Mouse (Mus musculus) forebrain, embryonic 15.5 days (tissue): Measurements from ENCODE around the gene Nps. TPM values are rescaled to one million over a fixed set of nuclear protein-coding genes. Genes with fewer than 3 reads are reported as not detected.
"Not testable (repeated sequence)": the region's sequence is repeated elsewhere in the genome, so short reads cannot be mapped to it uniquely, and the experiment has no call there.

ENCODE experiments used
- ATAC-seq: fragments of 200-750 bp; cut with Nextera tagmentation; replicated peaks from 2 replicates; pipeline ENCODE4 v1.8.0; 2017; ENCODE audit warnings: mild to moderate bottlenecking, moderate TSS enrichment, moderate library complexity
- H3K27ac ChIP-seq: fragments of 300-500 bp; sonication (generic); replicated peaks from 2 replicates; pipeline ENCODE4 v1.5.1; 2015; ENCODE audit warnings: mild to moderate bottlenecking, inconsistent platforms
- H3K27me3 ChIP-seq: fragments of 300-500 bp; sonication (generic); 2 replicates; pipeline ENCODE4 v1.6.1; 2015; ENCODE audit warnings: inconsistent platforms
- H3K36me3 ChIP-seq: fragments of 300-500 bp; sonication (generic); 2 replicates; pipeline ENCODE4 v1.6.1; 2015; ENCODE audit warnings: mild to moderate bottlenecking, inconsistent platforms
- H3K4me1 ChIP-seq: fragments of 300-500 bp; sonication (generic); 2 replicates; pipeline ENCODE4 v1.6.1; 2015; ENCODE audit warnings: inconsistent platforms
- H3K4me2 ChIP-seq: fragments of 300-500 bp; sonication (generic); replicated peaks from 2 replicates; pipeline ENCODE4 v1.6.1; 2015; ENCODE audit warnings: mild to moderate bottlenecking, inconsistent platforms
- H3K4me3 ChIP-seq: fragments of 300-500 bp; sonication (generic); 2 replicates; pipeline ENCODE4 v1.5.1; 2015; ENCODE audit warnings: mild to moderate bottlenecking, inconsistent platforms
- H3K9ac ChIP-seq: fragments of 300-500 bp; sonication (generic); replicated peaks from 2 replicates; pipeline ENCODE4 v1.6.1; 2015; ENCODE audit warnings: mild to moderate bottlenecking, inconsistent platforms
- H3K9me3 ChIP-seq: fragments of 300-500 bp; sonication (generic); 2 replicates; pipeline ENCODE4 v1.6.1; 2016; ENCODE audit warnings: inconsistent platforms
- WGBS: fragments of 180-500 bp; shearing (Covaris S2); methylation state at CpG from one replicate; pipeline ENCODE4 v1.1.7; 2015; ENCODE audit warnings: mixed read lengths; 5-methylcytosine and 5-hydroxymethylcytosine counted together
- polyA plus RNA-seq: library from polyadenylated mRNA; unstranded; fragments of >200 nt; fragmentation: Nextera tagmentation; extraction: Ambion mirVana; gene quantifications from 2 replicates; pipeline ENCODE4 v1.2.1, GENCODE M21; 2015

The Nps gene
- polyA plus RNA-seq, result not detected in 2 replicates

DNA sequence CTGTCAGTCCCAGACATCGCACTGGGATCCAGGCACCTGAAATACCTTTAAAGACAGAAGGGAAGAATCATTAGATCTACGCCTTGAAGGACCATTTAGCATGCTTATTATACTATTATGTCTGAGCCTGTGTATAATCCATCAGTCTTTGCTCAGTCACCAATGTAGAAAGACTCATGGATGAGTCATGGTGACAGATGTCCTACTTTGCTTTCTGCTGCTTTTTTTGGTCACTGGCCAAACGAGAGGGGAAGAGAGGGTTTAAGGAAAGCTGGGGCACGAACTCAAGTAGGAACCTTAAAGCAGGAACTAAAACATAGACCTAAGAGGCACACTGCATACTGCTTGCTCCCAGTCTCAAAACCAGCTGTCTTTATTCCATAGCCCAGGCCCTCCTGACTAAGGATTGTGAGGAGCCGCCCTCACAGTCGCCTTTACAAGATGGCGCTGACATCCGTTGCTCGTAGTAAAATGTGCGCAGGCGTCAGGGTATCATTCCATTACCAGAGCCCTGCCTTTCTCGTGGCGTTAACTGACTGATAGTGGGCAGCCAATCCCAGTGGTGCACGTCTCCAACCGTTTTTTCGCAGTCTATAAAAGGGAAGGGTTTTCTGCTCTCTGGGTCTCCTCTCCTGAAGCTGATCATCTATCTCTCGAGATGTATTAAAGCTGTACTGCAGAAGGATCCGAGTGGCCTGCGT, at the start of gene Nps:
TSS of gene Nps (plus strand) at position 651 of the 701 bp plus-strand sequence.
- H3K4me3 ChIP-seq, H3K4me2 ChIP-seq, H3K4me1 ChIP-seq, H3K27ac ChIP-seq, H3K9me3 ChIP-seq, H3K27me3 ChIP-seq, ATAC-seq, H3K9ac ChIP-seq, H3K36me3 ChIP-seq: not testable (repeated sequence)
- WGBS, result 91% methylated on average over 19 of the region's 19 CpGs

GRCm38 (mm10) chr7:135208947-135209567, 49.4 kb upstream of the Nps start:
- Histone ChIP-seq H3K9me3 (no peaks in the 10 kb centered on the region), H3K9ac (no peak overlapping the region), H3K4me2 (no peak overlapping the region), H3K4me3 (no peak overlapping the region), H3K27ac (no peak overlapping the region), H3K4me1 (no peaks in the 10 kb centered on the region), H3K36me3 (no peaks in the 10 kb centered on the region), H3K27me3 (no peaks in the 10 kb centered on the region)
- 71% methylated on average over 6 of the region's 6 CpGs for WGBS
- no peak for ATAC-seq

DNA sequence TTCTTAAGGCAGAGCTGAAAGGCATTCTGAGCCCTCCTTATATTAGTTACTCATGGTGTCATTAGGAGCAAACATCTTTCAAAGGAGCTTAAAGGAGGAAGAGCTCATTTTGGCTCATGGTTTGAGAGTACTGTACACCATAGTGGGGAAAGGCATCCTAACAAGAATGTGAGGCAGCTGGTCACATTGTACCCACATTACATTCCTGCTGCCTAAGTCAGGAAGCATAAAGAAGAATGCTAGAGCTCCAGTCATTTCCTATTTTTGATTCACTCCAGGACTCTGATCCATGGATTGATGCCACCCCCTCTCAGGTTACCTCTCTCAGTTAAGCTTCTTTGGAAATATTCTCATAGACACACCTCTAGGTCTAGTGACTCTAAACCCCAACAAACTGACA, 48.2 kb upstream of the Nps start:
- no peaks in the 10 kb centered on the region for H3K27me3 ChIP-seq
- no peak overlapping the region for H3K9ac ChIP-seq
- no peak for ATAC-seq
- H3K4me3 ChIP-seq, result no peak overlapping the region
- H3K9me3 ChIP-seq, result no peaks in the 10 kb centered on the region
- no peaks in the 10 kb centered on the region for H3K36me3 ChIP-seq
- H3K4me1 ChIP-seq, result no peaks in the 10 kb centered on the region
- H3K27ac ChIP-seq, result no peak overlapping the region
- H3K4me2 ChIP-seq, result no peak overlapping the region

GRCm38 (mm10) chr7:135210831-135211230, 47.7 kb upstream of the Nps start:
- H3K9me3 ChIP-seq, result no peaks in the 10 kb centered on the region
- H3K4me2 ChIP-seq, result no peak overlapping the region
- no peak overlapping the region for H3K4me3 ChIP-seq
- H3K4me1 ChIP-seq, result no peaks in the 10 kb centered on the region
- ATAC-seq, result no peak
- no peaks in the 10 kb centered on the region for H3K36me3 ChIP-seq
- H3K27ac ChIP-seq, result no peak overlapping the region
- no peaks in the 10 kb centered on the region for H3K27me3 ChIP-seq
- 82% methylated on average over 2 of the region's 2 CpGs for WGBS
- H3K9ac ChIP-seq, result no peak overlapping the region

GRCm38 (mm10) chr7:135212505-135212904, 46.0 kb upstream of the Nps start:
- 70% methylated on average over 2 of the region's 2 CpGs for WGBS
- Histone ChIP-seq H3K27me3 (no peaks in the 10 kb centered on the region), H3K9ac (no peak overlapping the region), H3K4me3 (no peak overlapping the region), H3K4me1 (no peaks in the 10 kb centered on the region), H3K27ac (no peak overlapping the region), H3K9me3 (no peaks in the 10 kb centered on the region), H3K4me2 (no peak overlapping the region), H3K36me3 (no peaks in the 10 kb centered on the region)
- ATAC-seq, result no peak

- no peak for ATAC-seq
- no peak overlapping the region for H3K4me3 ChIP-seq
- H3K36me3 ChIP-seq, result no peaks in the 10 kb centered on the region
- WGBS, result 90% methylated on average over 2 of the region's 2 CpGs
- no peak overlapping the region for H3K27ac ChIP-seq
- H3K4me2 ChIP-seq, result no peak overlapping the region
- H3K4me1 ChIP-seq, result no peaks in the 10 kb centered on the region
- no peak overlapping the region for H3K9ac ChIP-seq
- no peaks in the 10 kb centered on the region for H3K9me3 ChIP-seq
- no peaks in the 10 kb centered on the region for H3K27me3 ChIP-seq
Measured at GRCm38 (mm10) chr7:135221475-135221874, 37.0 kb upstream of the Nps start.

DNA sequence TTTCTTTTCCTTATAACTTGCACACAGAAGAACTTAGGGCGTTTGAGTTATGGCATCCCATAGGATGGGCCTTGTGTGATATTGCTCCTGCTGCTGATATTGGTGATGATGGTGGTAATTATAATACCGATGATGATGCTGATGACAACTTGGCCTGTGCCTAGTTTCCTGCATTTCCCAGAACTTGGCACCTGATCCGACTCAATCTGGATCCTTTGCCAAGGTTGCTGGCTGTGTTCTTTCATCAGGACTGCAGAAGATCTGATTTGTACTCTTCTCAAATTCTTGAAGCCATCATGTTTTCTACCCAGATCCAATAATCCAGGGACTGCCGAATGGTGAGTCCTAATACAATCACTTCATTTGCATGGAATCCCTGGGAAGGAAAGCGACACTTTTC, 32.5 kb upstream of the Nps start:
- Histone ChIP-seq H3K9me3 (no peaks in the 10 kb centered on the region), H3K4me2 (no peak overlapping the region), H3K36me3 (no peaks in the 10 kb centered on the region), H3K4me3 (no peak overlapping the region), H3K9ac (no peak overlapping the region), H3K4me1 (no peaks in the 10 kb centered on the region), H3K27me3 (no peaks in the 10 kb centered on the region), H3K27ac (no peak overlapping the region)
- ATAC-seq, result no peak
- 83% methylated on average over 5 of the region's 5 CpGs for WGBS

DNA sequence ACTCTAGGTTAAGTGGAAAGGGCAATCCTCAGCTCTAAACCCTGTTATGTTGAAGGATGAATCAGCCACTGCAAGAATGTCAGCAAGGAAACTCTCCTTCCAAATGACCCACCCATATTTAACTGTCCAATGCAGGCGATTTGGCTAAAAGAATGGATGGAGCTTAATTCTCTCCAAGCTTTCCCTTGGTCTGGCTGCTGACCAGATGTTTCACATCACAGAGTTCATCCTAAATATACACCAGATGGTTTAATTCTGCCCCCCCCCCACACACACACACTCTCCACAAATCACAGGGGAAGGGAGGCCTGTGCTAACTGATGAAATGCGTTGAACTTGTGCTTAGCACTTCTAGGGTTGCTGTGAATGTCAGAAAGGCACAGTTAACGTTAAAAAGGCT, 21.4 kb upstream of the Nps start:
- H3K4me3 ChIP-seq, result no peak overlapping the region
- ATAC-seq, result no peak
- H3K9ac ChIP-seq, result no peak overlapping the region
- H3K4me1 ChIP-seq, result no peaks in the 10 kb centered on the region
- no peaks in the 10 kb centered on the region for H3K27me3 ChIP-seq
- WGBS, result 69% methylated on average over 3 of the region's 3 CpGs
- no peaks in the 10 kb centered on the region for H3K9me3 ChIP-seq
- H3K27ac ChIP-seq, result no peak overlapping the region
- no peak overlapping the region for H3K4me2 ChIP-seq
- no peaks in the 10 kb centered on the region for H3K36me3 ChIP-seq

DNA sequence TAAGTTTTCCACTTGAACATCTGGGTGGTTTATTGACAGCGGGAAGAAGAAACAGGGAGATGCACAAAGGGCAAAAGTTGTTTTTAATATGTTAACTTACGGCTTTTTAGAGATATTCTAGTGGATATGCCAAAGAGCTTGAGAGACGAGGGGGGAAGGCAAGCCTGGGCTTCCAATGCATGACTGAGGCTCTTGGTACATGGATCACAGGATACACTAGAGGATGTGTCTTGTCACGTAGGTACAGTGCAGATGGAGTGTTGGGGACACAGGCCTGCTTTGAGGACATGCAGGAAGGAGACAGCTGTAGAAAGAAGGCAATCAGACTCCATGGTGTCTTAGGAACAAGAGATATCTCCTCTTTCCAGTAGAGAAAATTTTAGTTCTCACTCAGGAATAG, 19.1 kb upstream of the Nps start:
- Histone ChIP-seq H3K4me2 (no peak overlapping the region), H3K4me1 (no peaks in the 10 kb centered on the region), H3K27ac (no peak overlapping the region), H3K9ac (no peak overlapping the region), H3K4me3 (no peak overlapping the region), H3K9me3 (no peaks in the 10 kb centered on the region), H3K36me3 (no peaks in the 10 kb centered on the region), H3K27me3 (no peaks in the 10 kb centered on the region)
- no peak for ATAC-seq
- WGBS, result 89% methylated on average over 4 of the region's 4 CpGs

GRCm38 (mm10) chr7:135240006-135240405, 18.5 kb upstream of the Nps start:
- H3K4me3 ChIP-seq, result no peak overlapping the region
- H3K9ac ChIP-seq, result no peak overlapping the region
- H3K27ac ChIP-seq, result no peak overlapping the region
- ATAC-seq, result no peak
- H3K4me2 ChIP-seq, result no peak overlapping the region
- WGBS, result 84% methylated on average over 6 of the region's 6 CpGs
- H3K9me3 ChIP-seq, result no peaks in the 10 kb centered on the region
- no peaks in the 10 kb centered on the region for H3K27me3 ChIP-seq
- H3K36me3 ChIP-seq, result no peaks in the 10 kb centered on the region
- no peaks in the 10 kb centered on the region for H3K4me1 ChIP-seq

GRCm38 (mm10) chr7:135240636-135241035, 17.9 kb upstream of the Nps start:
- WGBS, result 93% methylated on average over 2 of the region's 2 CpGs
- H3K9me3 ChIP-seq, result no peaks in the 10 kb centered on the region
- H3K27ac ChIP-seq, result no peak overlapping the region
- no peaks in the 10 kb centered on the region for H3K4me1 ChIP-seq
- no peak for ATAC-seq
- no peak overlapping the region for H3K4me2 ChIP-seq
- no peaks in the 10 kb centered on the region for H3K36me3 ChIP-seq
- no peak overlapping the region for H3K4me3 ChIP-seq
- no peak overlapping the region for H3K9ac ChIP-seq
- H3K27me3 ChIP-seq, result no peaks in the 10 kb centered on the region

DNA sequence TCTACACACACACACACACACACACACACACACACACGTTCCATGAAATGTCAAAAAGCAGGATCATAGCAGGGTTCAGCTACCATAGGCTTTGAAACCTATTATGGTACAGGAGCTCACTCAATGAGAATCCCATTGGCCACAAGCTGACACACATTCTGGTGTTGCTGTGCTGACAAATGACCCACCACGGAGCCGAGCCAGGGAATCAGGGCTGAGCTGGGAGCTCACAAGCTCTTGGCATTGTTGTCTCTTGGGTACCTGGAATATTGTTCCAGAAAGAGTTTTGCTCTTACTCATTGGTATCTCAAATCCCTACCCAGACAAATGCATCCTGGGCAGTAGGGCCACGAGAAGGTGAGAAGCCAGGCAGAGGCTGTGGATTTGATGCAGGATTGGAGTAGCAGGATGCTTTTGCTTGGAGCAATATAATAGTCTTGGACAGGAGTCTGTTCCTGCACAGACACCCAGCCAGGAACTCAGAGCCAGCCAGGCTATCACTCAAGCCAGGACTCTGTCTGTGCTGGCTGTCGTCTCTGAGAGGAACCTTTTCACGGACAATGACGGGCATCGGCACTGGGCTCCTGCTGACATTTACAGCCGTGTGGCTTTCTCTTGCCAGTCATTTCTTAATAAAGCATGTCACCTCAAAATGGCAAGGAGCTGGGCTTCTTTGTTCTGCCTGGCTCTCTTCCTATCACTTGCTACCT, 14.2 kb upstream of the Nps start:
- no peak overlapping the region for H3K4me3 ChIP-seq
- H3K4me1 ChIP-seq, result no peaks in the 10 kb centered on the region
- H3K27me3 ChIP-seq, result no peaks in the 10 kb centered on the region
- no peak overlapping the region for H3K27ac ChIP-seq
- H3K36me3 ChIP-seq, result no peaks in the 10 kb centered on the region
- WGBS, result 69% methylated on average over 9 of the region's 9 CpGs
- no peak overlapping the region for H3K9ac ChIP-seq
- no peaks in the 10 kb centered on the region for H3K9me3 ChIP-seq
- no peak overlapping the region for H3K4me2 ChIP-seq
- ATAC-seq, result no peak
